Mouse (Mus musculus): ENCODE data around the gene Tiam2. TPM values are rescaled to one million over a fixed set of nuclear protein-coding genes. Genes with fewer than 3 reads are reported as not detected.

The Tiam2 gene
- total and polyA plus RNA-seq, 3 experiments: 0.42 to 1.9 TPM; not detected in 1

DNA sequence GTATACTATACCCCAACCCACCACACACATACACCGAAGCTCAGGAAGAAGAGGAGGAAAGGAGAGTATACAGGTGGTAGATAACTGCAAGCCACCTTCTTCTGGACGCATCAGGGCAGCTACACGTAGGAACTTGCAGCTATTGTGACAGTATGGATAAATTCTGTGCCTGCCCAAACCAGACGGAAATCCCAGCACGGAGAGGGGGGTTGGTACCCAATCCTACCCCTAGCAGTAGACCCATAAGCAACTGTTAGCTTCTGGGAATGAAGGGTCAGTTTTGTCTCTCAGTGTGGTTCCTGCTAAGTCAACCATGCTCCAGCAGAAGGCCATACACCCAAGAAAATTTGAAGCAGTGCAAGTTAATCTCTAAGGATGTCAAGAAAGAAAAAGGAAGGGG, 23.0 kb downstream of the Tiam2 start:
- H3K4me3 ChIP-seq (ENCODE audit: control insufficient read depth in 1 of 2, insufficient read depth in 1 of 2, low read depth in 2 of 2, low read length in 2 of 2): no peak overlapping the region
- DNase-seq (ENCODE audit: low read depth, low spot score): no peak
- H3K9ac ChIP-seq (ENCODE audit: control insufficient read depth, low read depth, low read length, poor library complexity, severe bottlenecking): no peak overlapping the region
- H3K4me1 ChIP-seq (ENCODE audit: control insufficient read depth in 1 of 2, insufficient read depth in 2 of 2, low read length in 2 of 2): no peaks in the 10 kb centered on the region
- H3K27ac ChIP-seq (ENCODE audit: control insufficient read depth, low read depth, low read length): no peak overlapping the region
- TF ChIP-seq JUND (IDR thresholded peaks at IDR 0.05; ENCODE audit: low read depth, low read length): no peak
- TF ChIP-seq RAD21 (IDR thresholded peaks at IDR 0.05; ENCODE audit: low read depth, low read length): no peak
- no peak for TF ChIP-seq CHD1 (IDR thresholded peaks at IDR 0.05; ENCODE audit: low read depth, low read length)
- TF ChIP-seq MAFK (IDR thresholded peaks at IDR 0.05; ENCODE audit: borderline replicate concordance, low read depth, low read length): no peak
- TF ChIP-seq POLR2A (IDR thresholded peaks at IDR 0.05; ENCODE audit: control insufficient read depth in 1 of 2, insufficient read depth in 1 of 2, low read depth in 1 of 2, low read length in 2 of 2, poor library complexity in 1 of 2): no peak
- TF ChIP-seq BHLHE40 (IDR thresholded peaks at IDR 0.05; ENCODE audit: borderline replicate concordance, low read depth, low read length): no peak
- no peak for TF ChIP-seq MYB (IDR thresholded peaks at IDR 0.05; ENCODE audit: low read depth, low read length)
- TF ChIP-seq KAT2A (conservative IDR thresholded peaks at IDR 0.05; ENCODE audit: low read depth, low read length): no peak
- TF ChIP-seq E2F4 (IDR thresholded peaks at IDR 0.05; ENCODE audit: borderline replicate concordance, low read depth, low read length): no peak
- TF ChIP-seq ZNF384 (IDR thresholded peaks at IDR 0.05; ENCODE audit: low read depth, low read length): no peak
- no peak for TF ChIP-seq RCOR1 (IDR thresholded peaks at IDR 0.05; ENCODE audit: low read depth, low read length)
- no peak for TF ChIP-seq ETS1 (IDR thresholded peaks at IDR 0.05; ENCODE audit: low read depth, low read length)
- TF ChIP-seq TAL1 (IDR thresholded peaks at IDR 0.05; ENCODE audit: low read length): no peak
- H3K36me3 ChIP-seq (ENCODE audit: control insufficient read depth in 1 of 2, insufficient read depth in 2 of 2, low read length in 2 of 2): no peaks in the 10 kb centered on the region
- H3K79me2 ChIP-seq (ENCODE audit: control insufficient read depth, insufficient read depth, low read length, poor library complexity): no peaks in the 10 kb centered on the region
- no peaks in the 10 kb centered on the region; a peak in 1 of 4 replicates for H3K27me3 ChIP-seq (ENCODE audit: control insufficient read depth in 1 of 2, insufficient read depth in 2 of 2, low read length in 2 of 2)
- H3K9me3 ChIP-seq (replicated peaks; ENCODE audit: insufficient read depth, low read length): no peaks in the 10 kb centered on the region

- Histone ChIP-seq H3K9me3 (replicated peaks; ENCODE audit: insufficient read depth, low read length) (no peaks in the 10 kb centered on the region), H3K4me1 (ENCODE audit: control insufficient read depth in 1 of 2, insufficient read depth in 2 of 2, low read length in 2 of 2) (no peaks in the 10 kb centered on the region), H3K27ac (ENCODE audit: control insufficient read depth, low read depth, low read length) (no peak overlapping the region), H3K4me3 (ENCODE audit: control insufficient read depth in 1 of 2, insufficient read depth in 1 of 2, low read depth in 2 of 2, low read length in 2 of 2) (no peak overlapping the region), H3K79me2 (ENCODE audit: control insufficient read depth, insufficient read depth, low read length, poor library complexity) (no peaks in the 10 kb centered on the region), H3K27me3 (ENCODE audit: control insufficient read depth in 1 of 2, insufficient read depth in 2 of 2, low read length in 2 of 2) (no peaks in the 10 kb centered on the region; a peak in 1 of 4 replicates), H3K36me3 (ENCODE audit: control insufficient read depth in 1 of 2, insufficient read depth in 2 of 2, low read length in 2 of 2) (no peaks in the 10 kb centered on the region), H3K9ac (ENCODE audit: control insufficient read depth, low read depth, low read length, poor library complexity, severe bottlenecking) (no peak overlapping the region)
- no peak for TF ChIP-seq UBTF (IDR thresholded peaks at IDR 0.05; ENCODE audit: borderline replicate concordance, insufficient read depth, low read depth, low read length)
- TF ChIP-seq MYB (IDR thresholded peaks at IDR 0.05; ENCODE audit: low read depth, low read length): no peak
- TF ChIP-seq KAT2A (conservative IDR thresholded peaks at IDR 0.05; ENCODE audit: low read depth, low read length): no peak
- no peak for TF ChIP-seq TBP (IDR thresholded peaks at IDR 0.05; ENCODE audit: low read depth, low read length)
- TF ChIP-seq GABPA (IDR thresholded peaks at IDR 0.05; ENCODE audit: low read depth, low read length): no peak
- no peak for TF ChIP-seq USF1 (IDR thresholded peaks at IDR 0.05; ENCODE audit: low read depth, low read length)
- no peak for TF ChIP-seq NELFE (IDR thresholded peaks at IDR 0.05; ENCODE audit: low read depth, low read length)
- TF ChIP-seq SMC3 (IDR thresholded peaks at IDR 0.05; ENCODE audit: low read depth, low read length): no peak
- TF ChIP-seq POLR2AphosphoS2 (IDR thresholded peaks at IDR 0.05; ENCODE audit: low read length): no peak
- DNase-seq (ENCODE audit: low read depth, low spot score): no peak
Measured at GRCm38 (mm10) chr17:3349939-3350338, 23.6 kb downstream of the Tiam2 start.

Data from MEL (cell line).